Mouse (Mus musculus) bone marrow, adult 2 months (tissue): ENCODE data around the gene 1700001O22Rik. TPM values are rescaled to one million over a fixed set of nuclear protein-coding genes. Genes with fewer than 3 reads are reported as not detected.
A peak's percentile ranks its signal among the peaks of the same experiment; 100 is the strongest.

Experiments
- H3K27ac ChIP-seq: fragments of 200-500 bp; 2 replicates; pipeline ENCODE4 v1.5.1; 2012; ENCODE audit warnings: low read depth, mild to moderate bottlenecking, control low read depth, inconsistent platforms, low read length; ENCODE audit not compliant: control insufficient read depth, poor library complexity, insufficient read depth
- H3K4me1 ChIP-seq: fragments of 200-500 bp; 2 replicates; pipeline ENCODE4 v1.6.1; 2011; ENCODE audit warnings: low read length; ENCODE audit not compliant: control insufficient read depth, insufficient read depth
- H3K4me3 ChIP-seq: fragments of 200-500 bp; replicated peaks from 2 replicates; pipeline ENCODE3; 2011; ENCODE audit warnings: mild to moderate bottlenecking, low read depth, low read length, control low read depth; ENCODE audit not compliant: control insufficient read depth
- CTCF ChIP-seq: fragments of 200-500 bp; IDR thresholded peaks from 2 replicates; pipeline ENCODE4 v1.5.1; 2011; ENCODE audit warnings: low read length, control low read depth; ENCODE audit not compliant: control insufficient read depth, insufficient read depth
- POLR2A ChIP-seq: fragments of 200-500 bp; IDR thresholded peaks from 2 replicates; pipeline ENCODE4 v1.6.1; 2011; ENCODE audit warnings: low read depth, mild to moderate bottlenecking, control low read depth, low read length, borderline replicate concordance; ENCODE audit not compliant: control insufficient read depth
- WGBS: fragments of 180-500 bp; shearing (Covaris S2); methylation state at CpG from one replicate; pipeline ENCODE4 v1.1.7; 2018; 5-methylcytosine and 5-hydroxymethylcytosine counted together
- polyA plus RNA-seq: library from polyadenylated mRNA; stranded (reverse); fragments of >200 nt; gene quantifications from 2 replicates; pipeline ENCODE4 v1.2.4, GENCODE M21; 2011; ENCODE audit warnings: low replicate concordance; ENCODE audit not compliant: missing spikeins, insufficient read depth, insufficient read length

The 1700001O22Rik gene
- polyA plus RNA-seq, 1 experiment = not detected

DNA sequence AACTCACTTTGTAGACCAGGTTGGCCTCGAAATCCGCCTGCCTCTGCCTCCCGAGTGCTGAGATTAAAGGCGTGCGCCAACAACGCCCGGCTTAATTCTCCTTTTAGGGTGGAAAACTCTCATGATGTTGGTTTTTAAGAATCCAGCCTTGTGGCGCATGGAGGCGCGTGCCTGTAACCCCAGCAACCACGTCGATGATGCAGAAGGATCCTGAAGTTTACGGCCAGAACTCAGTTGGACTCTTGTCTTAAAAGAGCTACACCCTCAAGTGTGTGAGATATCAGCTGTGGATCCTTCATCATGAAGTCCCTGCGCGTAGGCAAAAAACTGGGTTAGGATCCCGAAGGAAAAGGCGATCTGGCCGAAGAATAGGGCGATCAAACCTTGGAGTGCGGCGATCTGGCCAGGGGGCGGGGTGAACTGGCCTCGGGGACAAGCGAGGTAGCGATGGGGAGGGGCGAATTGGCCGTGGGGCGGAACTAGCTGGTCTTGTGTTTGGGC, 3.7 kb upstream of the 1700001O22Rik start:
- Histone ChIP-seq H3K4me3 (peak overlapping the region; percentile 80), H3K4me1 (peaks cover 4% of the 10 kb centered on the region), H3K27ac (0 out of 2 replicates have a peak overlapping the region, but pooled peaks have one; percentile 3)
- no peak for TF ChIP-seq CTCF
- no peak for TF ChIP-seq POLR2A
- WGBS = 7% methylated on average over 28 of the region's 28 CpGs

- Histone ChIP-seq H3K27ac (no peak overlapping the region), H3K4me3 (no peak overlapping the region), H3K4me1 (peaks cover 4% of the 10 kb centered on the region)
- no peak for TF ChIP-seq POLR2A
- TF ChIP-seq CTCF = no peak
- 90% methylated on average over 2 of the region's 2 CpGs for WGBS
Observed at GRCm38 (mm10) chr2:30805983-30806382, 2.5 kb upstream of the 1700001O22Rik start.

DNA sequence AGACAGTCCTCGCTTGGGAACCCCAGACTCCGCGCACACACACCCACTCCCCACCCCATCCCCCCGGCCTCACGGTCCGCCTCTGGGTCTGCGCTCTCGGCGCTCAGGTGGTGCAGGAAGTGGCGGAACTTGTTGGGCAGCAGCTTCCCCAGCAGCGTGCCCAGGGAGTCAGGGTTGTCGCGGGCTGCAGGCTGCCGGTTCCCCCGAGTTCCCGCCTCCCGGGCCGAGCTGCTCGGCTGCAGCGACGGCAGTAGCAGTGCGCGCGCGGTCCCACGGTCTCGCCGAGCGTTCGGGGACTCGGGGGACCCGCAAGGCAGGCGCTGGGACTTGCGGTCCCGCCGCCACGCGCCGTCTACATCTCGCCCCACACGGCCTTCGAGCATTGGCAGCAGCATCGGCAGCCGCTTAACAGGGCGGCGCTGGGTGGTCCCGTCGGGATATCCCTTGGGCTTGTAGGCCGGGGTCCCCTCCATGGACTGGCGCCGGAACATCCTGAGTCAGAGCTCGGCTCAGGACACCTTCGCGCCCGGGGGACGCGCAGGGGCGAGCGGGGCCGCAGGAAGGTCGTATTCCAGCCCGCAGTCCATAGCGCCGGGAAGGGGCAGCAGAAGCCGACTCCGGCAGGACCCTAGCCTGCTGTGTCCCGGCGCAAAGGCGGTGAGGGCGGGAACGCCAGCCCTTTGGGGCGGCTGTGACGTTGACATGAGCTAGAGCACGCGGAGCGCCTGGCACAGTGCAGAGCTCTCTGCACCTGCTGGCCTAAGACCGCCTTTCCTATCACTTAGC, 2.2 kb downstream of the 1700001O22Rik start:
- Histone ChIP-seq H3K4me1 (no peaks in the 10 kb centered on the region), H3K27ac (no peak overlapping the region), H3K4me3 (no peak overlapping the region)
- WGBS = 2% methylated on average over 77 of the region's 77 CpGs
- TF ChIP-seq POLR2A = no peak

DNA sequence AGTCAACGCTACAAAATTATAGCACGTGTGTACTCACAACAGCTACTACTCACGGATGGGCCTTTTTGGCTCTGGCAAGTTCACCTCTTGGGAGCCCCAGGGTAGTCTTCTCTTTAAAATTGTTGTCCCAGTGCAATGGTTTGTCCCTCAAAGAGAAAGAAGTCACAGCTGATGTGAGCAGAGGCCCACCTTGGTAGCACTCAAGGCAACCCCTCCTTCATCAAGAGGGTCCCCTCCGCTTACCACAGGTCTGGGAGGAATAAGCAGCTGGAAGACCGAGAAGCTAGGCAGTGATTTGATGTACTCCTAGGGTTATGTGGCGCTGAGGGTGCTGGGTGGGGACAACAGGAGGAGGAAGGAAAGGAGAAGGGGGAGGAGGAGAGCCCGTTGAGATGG, 2.8 kb downstream of the 1700001O22Rik start:
- Histone ChIP-seq H3K4me3 (no peak overlapping the region), H3K27ac (no peak overlapping the region), H3K4me1 (no peaks in the 10 kb centered on the region)
- no peak for TF ChIP-seq POLR2A
- no peak for TF ChIP-seq CTCF
- 45% methylated on average over 7 of the region's 7 CpGs for WGBS

DNA sequence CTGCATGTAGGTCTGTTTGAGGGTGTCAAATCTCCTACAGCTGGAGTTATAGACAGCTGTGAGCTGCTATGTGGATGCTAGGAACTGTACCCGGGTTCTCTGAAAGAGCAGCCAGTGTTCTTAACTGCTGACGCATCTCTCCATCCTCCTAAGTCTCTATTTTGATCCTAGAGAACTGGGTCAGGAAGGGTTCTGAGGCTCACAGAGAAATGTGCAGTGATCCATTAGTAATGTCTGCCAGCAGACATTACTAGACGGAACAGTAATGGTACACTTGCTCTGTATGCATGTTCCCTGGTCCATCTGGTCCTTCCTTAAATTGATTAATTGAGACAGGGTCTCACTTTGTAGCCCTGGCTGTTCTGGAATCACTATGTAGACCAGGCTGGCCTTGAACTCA, 4.0 kb downstream of the 1700001O22Rik start:
- no peaks in the 10 kb centered on the region; the same call in 1 of the 2 replicates for H3K4me1 ChIP-seq
- no peak overlapping the region for H3K4me3 ChIP-seq
- 88% methylated on average over 3 of the region's 3 CpGs for WGBS
- H3K27ac ChIP-seq = no peak overlapping the region
- no peak for TF ChIP-seq POLR2A
- TF ChIP-seq CTCF = no peak

DNA sequence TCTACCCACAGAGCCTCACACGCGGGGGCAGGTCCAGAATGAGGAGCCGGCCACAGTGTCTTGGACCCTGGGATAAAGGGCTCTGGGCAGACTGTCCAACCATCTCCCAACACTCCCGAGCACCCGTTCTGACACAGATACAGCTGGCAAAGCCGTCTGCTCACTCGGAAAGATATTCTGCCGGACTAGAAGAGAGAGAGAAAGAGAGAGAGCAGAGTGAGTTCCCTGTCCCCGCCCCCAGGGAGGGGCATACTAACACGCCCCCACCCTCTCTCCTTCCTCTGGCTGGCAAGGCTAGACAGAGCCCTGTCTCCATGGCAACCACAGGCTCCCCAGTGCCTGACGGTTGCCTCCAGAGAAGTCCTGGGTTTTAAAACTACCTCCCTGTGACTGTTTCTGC, 7.1 kb downstream of the 1700001O22Rik start:
- TF ChIP-seq CTCF (no peak), POLR2A (no peak)
- no peak overlapping the region for H3K27ac ChIP-seq
- H3K4me3 ChIP-seq = no peak overlapping the region
- WGBS = 1% methylated on average over 11 of the region's 11 CpGs
- H3K4me1 ChIP-seq = peaks cover 1% of the 10 kb centered on the region; the same call in 1 of the 2 replicates

DNA sequence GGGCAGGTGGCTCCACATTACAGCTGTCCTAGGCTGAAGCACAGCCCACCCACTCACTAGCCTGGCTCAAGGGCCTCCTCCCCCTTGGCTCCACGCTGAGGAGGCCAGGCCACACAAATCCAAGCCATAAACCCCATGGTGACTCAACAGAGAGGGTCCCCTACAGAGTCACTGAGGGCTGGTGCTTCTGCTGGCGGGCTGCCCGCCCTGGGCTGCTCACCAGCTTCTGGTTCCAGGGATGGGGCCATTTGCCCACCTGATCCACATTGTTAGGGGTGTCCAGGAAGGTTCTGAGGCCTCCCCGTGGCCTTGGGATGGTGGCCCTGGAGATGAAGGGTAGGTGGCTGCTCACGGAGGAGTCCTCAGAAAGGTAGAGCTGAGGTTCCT, 7.6 kb downstream of the 1700001O22Rik start:
- no peak for TF ChIP-seq POLR2A
- TF ChIP-seq CTCF = no peak
- no peak overlapping the region for H3K27ac ChIP-seq
- no peak overlapping the region for H3K4me3 ChIP-seq
- peaks cover 1% of the 10 kb centered on the region; the same call in 1 of the 2 replicates for H3K4me1 ChIP-seq
- WGBS = 68% methylated on average over 5 of the region's 5 CpGs

- TF ChIP-seq POLR2A (no peak), CTCF (no peak)
- 79% methylated on average over 7 of the region's 7 CpGs for WGBS
- Histone ChIP-seq H3K4me3 (no peak overlapping the region), H3K27ac (no peak overlapping the region), H3K4me1 (peaks cover 1% of the 10 kb centered on the region; the same call in 1 of the 2 replicates)
Observed at GRCm38 (mm10) chr2:30795271-30795888, 8.1 kb downstream of the 1700001O22Rik start.

DNA sequence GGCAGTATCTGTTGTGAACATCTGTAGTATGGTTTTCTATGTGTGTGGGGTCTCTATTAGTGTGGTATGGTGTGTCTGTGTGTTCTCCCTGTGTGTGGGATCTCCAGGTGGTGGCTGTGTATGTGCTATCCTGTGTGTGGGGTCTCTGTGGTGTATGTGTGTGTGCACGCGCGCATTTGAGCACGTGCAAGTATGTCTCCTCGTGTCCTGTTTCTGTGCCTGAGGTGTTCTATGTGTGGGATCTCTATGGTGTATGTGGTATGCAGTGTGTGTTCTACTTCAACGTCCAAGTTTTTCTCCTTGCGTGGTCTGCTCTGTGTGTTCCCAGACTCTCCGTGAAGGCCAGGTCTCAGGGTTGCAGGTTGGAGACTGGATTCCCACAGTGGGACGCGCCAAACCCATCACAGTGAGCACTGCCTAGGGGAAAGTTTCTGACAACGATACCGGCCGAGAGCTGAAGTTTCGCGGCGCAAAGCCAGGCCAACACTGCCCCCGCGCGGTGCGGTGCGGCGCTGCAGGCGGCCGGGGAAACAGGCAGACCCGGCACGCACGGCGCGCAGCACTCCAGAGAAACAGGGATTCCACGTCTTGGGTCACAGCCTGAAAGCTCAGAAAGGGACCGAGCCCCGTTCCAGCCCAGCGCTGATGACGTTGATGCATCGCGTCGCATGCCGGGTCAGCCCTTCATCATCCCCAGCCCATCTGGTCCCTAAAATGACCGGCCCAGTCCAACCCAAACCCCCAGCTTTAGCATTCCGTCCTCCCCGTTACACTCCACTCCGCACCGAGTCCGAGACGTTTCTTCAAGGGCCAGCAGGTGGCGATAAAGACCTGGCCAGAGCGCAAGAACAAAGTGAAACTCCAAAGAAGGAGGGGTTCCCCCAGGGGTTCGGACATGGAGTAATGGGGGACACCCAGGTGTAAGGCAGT, 9.0 kb downstream of the 1700001O22Rik start:
- Histone ChIP-seq H3K27ac (no peak overlapping the region), H3K4me3 (peak overlapping the region; percentile 56), H3K4me1 (peaks cover 1% of the 10 kb centered on the region; the same call in 1 of the 2 replicates)
- 4% methylated on average over 48 of the region's 48 CpGs for WGBS
- TF ChIP-seq POLR2A (peak; percentile 46; the same call in 1 of the 2 replicates), CTCF (peak; percentile 95)
